Mouse (Mus musculus): ENCODE measurements around the gene Nudc.

The Nudc gene

DNA sequence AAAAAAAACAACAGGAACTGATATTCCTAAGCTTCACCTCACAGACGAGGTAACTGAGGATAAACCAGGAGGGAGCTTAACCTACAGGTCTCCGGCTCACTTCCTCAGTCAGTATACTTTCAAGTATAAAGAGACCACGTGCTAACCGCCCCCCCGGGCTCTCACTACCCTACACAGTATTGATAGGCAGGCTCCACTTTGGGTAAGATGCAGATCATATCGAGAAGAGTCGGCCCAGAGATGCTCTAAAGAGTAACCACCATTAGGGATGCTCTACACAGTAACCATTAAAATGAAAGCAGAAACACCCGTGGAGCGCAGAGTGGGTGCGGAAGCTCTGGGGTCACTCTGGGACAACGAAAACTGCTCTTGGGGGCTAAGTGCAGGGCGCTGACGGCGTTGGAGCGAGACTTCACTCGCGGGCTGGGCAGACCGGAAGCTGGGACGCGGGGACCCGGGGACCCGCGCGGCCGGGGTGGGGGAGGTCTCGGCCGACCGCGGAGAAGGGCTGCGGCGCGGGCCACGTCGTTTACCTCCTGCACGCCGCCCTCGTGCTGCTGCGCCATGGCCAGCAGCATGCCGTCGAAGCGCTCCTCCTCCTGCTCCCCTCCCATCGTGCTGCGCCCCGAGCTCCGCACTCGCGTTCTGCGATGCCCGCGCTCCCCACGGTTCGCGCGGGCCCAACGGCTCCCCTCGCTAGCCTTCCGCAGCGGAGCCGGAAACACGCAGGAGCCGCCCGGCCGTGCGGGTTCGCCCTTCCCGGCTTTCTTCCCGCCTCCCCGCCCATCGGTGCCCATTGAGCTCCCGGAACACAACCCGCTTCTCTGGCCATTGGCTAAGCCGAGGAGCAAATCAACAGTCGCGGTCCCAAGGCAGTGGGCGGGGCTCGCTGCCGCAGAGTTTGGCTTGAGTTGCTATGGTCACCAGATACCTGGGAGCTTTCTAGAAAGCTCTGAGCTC, at the start of gene Nudc:
TSS of gene Nudc (minus strand) at position 725 of the 960 bp plus-strand sequence.
- DNase-seq (ENCODE audit: low spot score), result peak; percentile 99

DNA sequence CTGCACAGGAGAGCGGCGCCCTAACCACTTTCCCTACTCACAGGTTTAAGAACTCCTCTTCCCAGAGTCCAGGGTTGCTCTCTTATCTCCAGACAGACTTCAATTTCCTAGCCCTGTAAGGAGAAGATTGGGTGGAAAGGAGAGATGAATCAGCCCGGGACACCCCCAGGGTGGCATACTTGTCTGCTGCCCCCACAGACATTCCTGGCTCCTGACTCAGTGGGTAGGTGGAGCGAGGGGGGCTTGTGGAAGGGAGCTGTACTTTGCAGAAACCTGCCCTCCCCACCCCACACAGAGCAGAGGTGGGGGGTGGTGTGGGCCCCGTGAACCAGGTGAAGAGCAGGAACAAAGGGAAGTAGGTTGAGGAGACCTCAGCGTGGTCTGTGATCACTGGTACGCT, 49.7 kb upstream of the Nudc start:
- no peak for DNase-seq (ENCODE audit: low spot score)

DNA sequence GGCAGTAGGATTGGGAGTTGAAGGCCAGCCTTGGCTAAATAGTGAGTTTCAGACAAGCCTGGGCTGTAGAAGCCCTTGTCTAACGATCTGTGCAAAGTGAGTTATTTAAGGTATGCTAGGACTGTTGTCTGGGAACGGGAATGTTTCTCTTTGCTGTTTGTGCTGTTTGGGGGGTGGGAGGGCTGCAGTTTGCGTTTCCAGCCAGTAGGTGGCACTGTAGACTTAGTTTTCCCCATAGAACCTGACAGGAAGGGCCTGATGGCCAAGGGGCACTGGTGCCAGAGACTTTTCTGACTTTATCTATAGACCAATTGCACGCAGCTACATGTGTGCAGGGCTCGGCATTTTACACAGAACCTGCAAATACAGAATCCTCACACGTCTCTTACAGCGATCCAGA, 46.8 kb upstream of the Nudc start:
- peak; percentile 88 for DNase-seq (ENCODE audit: low spot score)

DNA sequence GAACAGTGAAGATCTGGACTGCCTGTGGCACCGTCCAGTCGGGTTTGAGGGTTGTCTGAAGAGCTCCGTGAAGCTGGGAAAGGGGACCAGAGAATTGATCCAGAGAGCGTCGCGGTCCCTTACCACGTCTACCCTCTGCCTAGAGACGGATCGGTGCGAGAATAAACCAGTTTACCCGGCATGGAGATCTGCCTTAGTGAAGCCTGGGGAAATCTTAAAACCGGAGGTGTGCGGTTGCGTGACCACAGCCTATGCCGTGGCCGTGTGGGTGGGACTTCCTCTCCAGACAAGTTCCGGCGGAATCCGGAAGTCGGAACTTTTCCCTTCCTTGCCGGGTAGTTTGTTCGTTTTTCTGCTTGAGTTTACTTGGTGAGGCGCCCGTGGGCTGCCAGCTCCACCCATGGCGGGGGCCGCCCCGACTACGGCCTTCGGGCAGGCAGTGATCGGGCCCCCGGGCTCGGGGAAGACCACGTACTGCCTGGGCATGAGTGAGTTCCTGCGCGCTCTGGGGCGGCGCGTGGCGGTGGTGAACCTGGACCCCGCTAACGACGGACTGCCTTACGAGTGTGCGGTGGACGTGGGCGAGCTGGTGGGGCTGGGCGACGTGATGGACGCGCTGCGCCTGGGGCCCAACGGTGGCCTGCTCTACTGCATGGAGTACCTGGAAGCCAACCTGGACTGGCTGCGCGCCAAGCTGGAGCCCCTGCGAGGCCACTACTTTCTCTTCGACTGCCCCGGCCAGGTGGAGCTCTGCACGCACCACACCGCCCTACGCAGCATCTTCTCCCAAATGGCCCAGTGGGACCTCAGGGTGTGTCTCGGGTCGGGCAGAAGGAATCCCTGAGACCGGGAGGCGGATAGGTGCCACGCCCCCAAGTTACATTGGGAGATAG, 38.5 kb upstream of the Nudc start, which contains the start of gene Gpn2:
TSS of gene Gpn2 (plus strand) at position 304 of the 893 bp plus-strand sequence.
- DNase-seq (ENCODE audit: low spot score), result peak; percentile 92

DNA sequence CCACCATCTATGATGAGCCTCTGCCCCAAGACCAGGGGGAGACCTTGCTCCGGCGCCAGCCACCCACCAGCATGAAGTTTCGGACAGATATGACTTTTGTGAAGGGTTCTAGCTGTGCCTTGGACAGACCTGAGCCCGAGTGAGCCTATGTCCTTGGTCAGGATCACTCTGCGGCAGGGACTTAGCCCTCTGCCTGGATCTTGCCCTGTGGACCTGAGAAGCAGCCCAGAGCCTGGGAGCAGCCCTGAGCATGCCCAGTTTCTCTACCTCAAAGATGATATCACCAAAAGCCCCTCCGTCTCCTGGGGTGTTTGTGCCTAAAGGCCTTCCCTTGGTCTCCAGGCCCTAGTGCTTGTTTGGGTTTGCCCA, 37.9 kb upstream of the Nudc start:
- peak; percentile 6 for DNase-seq (ENCODE audit: low spot score)

DNA sequence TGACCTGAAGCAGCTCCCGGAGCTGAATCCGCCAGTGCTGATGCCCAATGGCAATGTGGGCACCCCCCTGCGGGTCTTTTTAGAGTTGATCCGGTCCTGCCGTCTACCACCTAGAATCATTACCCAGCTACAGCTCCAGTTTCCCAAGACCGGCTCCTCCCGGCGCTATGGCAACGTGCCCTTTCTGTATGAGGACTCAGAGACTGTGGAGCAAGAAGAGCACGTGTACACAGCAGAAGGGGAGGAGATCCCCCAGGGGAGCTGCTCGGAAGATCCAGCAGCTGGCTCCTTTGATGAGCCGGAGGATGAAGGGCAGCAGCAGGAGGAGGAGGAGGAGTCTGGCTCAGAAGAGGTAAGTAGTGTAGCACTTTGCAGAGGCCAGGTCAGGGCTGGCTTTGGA, 32.2 kb upstream of the Nudc start:
- DNase-seq (ENCODE audit: low spot score), result no peak

DNA sequence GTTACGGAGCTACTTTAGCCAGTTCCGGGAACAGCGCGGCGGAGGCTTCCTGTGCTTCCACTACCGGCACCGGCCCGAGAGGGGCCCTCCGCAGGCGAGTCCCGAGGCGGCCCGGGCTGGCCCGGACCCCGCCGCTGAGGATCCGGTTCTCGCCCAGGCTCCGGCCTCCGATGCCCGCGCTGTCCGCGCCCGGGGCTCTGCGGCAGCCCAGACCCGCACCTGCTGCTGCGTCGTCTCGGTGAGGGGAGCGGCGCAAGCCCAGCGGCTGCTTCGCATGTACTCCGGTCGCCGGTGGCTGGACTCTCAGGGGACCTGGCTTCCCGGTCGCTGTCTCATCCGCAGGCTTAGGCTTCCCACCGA, 29.0 kb upstream of the Nudc start:
- DNase-seq (ENCODE audit: low spot score), result no peak

DNA sequence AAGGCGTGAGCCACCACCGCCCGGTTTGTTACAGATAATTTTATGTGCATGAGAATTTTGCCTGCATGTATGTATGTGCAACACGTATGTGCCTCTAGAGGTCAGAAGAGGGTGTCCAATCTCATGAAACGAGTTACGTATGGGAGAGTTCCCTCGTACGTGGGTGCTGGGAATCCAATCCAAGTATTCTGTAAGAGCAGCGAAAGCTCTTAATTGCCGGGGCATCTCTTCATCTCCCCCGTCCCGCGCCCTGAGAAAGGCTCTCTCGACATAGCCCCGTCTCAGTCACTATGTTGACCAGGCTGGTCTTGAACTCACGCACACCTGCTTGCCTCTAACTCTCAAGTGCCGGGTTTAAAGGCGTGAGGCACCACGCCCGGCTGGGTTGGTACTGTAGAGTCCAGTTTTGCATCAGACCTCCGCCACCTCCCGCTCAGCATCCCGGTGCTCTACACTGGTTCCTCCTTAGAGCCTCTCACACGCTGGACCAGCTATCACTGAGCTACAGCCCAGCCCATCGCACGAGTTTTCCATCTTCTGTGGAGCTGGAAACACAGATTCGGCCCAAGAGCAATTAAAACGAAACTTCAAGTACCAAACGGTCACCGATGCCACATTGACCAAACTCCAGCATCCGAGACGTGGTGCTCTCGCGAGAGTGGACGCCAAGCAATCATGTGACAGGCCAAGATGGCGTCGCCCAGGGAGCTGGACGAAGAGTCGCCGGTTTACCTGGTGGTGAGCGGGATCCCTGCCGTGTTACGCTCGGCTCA, 28.5 kb upstream of the Nudc start, which contains the start of gene Gpatch3:
TSS of gene Gpatch3 (plus strand) at position 676 of the 773 bp plus-strand sequence.
- DNase-seq (ENCODE audit: low spot score), result peak; percentile 97

DNA sequence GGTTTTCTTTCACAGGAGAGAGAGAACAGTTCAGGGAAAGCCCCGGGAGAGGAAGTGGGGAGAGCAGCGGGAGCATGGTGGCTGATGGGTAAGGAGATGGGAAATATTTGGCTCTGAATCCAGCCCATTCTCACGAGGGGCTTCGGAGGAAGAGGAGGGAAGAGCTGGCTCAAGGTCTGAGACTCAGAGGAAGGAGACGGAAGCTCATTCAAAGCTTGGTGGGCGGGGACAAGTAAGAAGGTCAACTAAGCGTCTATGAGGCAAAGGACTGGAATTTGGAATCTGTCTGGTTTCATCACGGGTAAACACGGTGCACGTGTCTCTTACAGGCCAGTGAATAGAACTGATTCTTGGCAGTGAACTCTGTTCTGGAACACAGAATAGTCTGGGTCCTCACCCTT, 24.3 kb upstream of the Nudc start:
- DNase-seq (ENCODE audit: low spot score), result no peak

DNA sequence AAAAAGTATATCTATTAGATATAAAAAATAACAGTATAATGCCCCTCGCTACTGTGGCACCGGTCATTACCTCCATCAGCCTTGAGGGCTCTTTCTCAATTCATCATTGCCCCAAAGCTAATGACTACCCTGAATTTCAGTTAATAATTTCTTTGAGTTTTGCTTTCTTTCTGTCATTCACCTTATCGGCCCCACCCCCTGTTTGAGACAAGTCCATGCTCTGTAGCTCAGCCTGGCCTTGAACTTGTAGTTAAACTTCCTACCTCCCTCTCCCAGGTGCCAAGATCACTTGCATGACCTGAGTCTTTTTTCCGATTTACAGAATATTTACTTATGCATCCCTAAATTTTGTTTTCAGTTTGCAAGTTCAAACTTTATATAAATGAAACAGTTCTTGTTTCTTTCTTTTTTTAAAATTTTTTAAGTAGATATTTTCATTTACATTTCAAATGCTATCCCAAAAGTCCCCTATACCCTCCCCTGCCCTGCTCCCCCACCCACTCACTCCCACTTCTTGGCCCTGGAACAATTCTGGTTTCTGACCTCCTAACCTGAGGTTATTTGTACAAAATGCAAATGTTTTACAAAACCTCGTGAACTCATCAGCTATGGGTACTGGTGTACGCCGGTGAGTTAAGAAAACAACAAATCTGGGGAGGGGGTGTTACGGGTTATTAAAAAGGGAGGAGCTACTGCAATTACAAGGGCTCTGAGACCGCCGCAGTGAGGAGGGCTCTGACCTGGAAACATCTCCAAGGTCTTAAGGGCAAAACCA, 23.7 kb upstream of the Nudc start:
- DNase-seq (ENCODE audit: low spot score), result no peak

DNA sequence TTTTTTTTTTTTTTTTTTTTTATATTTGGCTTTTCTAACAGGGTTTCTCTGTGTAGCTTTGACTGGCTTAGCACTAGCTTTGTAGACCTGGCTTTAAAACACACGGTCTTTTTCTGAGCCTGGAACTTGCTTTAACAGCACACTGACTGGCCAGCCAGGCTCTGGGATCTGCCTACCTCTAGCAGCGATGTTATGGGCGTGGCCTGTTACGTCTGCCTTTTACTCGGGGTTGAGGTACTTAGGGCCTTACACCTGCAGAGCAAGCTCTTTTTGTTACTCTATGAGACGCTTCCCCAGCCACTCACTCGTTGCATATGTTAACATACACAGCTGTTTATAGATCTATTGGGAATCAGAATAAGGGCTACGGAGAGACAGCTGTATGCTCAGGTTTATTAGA, 21.5 kb upstream of the Nudc start:
- no peak for DNase-seq (ENCODE audit: low spot score)

DNA sequence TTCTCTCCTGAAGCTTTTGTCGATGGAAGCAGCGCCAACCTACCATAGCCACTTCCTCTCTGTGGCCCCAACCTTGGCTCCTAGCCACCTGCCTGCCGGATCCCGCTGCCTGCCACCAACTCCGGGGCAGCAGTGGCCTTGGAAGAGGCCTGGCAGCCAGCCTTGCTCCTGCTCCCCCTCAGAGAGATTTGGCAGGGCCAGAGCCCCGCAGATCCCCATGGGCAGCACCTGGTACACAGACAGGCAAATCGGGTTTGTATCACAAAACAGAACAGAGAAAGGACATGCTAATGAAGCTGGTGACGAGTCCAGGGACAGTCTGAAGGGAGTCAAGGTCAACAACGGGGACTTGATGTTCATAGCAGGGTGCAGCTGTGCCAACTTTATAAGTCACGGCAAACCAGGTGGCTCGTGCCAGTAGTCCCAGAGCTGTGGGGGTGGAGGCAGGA, 17.4 kb upstream of the Nudc start:
- DNase-seq (ENCODE audit: low spot score), result no peak

DNA sequence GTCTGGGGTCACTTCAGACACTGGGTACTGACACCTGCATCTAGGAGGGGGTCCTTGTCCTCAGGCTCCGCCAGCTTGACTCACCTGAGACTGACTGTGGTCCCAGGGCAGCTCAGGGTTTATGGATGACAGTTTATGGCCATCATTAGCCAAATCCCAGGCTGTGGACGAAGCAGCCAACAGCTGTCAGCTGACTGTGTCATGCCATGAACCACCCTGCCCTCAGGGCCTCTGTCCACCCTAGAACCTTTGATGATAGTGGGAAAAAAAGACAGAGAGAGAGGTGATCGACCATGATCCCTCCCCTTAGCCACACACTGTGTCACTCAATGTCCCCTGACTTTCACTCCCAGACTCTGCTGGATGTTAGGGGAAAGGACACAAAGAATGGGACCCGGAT, 15.8 kb upstream of the Nudc start:
- no peak for DNase-seq (ENCODE audit: low spot score)

DNA sequence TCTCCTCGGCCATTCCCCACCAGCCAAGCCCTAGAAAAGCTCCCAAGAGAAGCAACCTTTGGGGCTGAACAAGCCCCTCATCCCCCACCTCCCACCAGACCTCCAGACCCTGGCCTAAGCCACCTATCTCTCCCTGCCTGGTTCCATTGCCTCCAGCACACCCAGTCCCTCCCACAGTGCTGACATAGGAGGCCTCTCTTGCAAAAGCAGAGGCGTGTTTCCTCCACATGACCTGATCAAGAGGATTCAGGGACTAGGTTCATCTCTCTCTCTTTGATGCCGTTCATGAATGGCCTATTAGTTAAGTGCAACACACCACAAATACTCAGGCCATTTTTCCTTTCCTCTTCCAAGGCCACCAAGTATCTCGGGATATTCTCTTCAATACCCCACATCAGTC, 14.1 kb upstream of the Nudc start:
- DNase-seq (ENCODE audit: low spot score), result no peak

DNA sequence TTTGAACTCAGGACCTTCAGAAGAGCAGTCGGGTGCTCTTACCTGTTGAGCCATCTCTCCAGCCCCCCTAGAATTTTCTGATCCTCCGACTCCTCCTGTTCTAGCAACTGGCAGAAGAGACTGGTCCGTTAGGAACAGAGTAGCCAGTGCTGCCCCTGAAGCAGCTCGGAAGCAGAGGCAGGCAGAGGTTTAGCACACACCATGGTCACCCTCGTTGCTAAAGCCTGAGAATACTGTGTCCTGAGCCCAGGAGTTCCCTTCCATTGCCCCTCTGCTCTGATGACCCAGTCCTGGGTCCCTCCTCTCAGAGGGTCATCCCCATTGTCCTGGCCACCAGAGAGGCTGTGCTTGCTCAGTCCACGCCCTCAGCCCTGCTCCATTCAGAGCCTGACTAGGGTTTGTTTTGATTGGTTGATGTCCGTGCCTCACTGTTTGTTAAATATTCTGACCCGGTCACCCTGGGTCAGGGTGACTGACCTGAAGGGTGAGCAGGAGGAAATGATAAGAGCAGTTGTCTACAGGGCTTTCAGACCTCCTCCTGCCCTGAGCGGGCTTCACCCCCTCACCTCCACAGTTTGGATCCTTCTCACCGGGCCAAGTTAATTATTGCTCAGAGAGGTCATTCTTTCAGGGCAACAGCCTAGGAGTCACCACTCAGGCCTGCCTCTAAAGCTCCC, 11.4 kb upstream of the Nudc start:
- DNase-seq (ENCODE audit: low spot score), result peak; percentile 51

DNA sequence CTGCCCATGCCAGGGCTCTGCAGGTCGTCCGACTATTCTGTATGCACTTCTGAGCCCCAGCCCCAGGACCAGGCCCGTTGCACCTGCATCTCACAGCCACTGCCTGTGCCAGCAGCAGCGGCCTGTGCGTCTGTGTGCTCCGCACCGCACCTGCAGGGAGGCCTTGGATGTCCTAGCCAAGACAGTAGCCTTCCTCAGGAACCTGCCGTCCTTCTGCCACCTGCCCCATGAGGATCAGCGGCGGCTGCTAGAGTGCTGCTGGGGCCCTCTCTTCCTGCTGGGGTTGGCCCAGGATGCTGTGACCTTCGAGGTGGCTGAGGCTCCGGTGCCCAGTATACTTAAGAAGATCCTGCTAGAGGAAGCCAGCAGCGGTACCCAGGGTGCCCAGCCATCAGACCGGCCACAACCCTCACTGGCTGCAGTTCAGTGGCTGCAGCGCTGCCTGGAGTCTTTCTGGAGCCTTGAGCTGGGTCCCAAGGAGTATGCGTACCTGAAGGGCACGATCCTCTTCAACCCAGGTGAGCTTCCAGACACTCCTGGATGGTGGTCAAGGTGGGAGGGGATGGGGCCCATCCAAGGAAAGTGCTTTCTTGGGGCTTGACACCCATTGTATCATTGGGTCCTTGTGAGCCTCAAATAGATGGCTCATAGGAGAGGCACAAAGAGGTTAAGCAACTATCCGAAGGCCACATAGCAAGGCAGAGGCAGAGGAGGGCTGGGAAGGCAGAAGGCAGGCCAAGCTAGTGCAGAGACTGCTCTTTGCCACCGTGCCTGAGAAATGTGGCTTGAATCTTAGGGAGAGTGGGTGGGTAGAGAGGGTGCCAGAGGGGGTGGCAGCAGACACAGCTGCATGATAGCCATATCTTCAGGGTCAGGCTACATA, 7.9 kb upstream of the Nudc start:
- no peak for DNase-seq (ENCODE audit: low spot score)

DNA sequence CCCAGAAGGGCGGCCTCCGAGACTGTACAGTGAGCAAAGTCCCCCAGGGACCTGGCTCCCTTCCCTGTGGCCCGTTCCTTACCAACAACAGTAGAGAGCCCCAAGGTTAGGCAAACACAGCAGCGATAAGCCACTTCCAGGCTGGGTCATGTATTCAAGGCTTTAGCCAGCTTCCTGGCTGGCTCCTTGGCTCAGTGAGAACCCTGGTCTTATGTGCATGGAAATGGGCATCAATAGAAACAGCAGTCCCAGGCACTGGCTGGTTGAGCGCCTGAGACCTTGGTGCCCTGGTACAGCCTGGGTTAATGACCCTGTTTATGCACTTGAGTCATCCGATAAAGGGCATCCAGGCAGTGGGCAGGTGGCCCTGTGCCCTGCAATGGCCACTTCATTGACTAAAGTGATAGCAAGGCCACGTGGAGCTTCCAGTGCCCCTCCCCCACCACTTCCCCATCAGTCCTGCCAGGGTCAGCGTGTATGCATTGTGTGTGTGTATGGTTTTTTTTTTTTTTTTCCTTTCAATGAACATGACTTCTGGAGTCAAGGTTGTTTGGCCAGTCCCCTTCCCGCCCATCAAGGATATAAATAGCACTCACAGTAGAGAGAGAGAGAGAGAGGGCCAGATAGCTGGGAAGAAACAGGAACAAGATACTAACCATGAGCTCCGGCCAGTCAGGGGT, 7.1 kb upstream of the Nudc start, which contains the start of gene Nr0b2:
TSS of gene Nr0b2 (plus strand) at position 609 of the 680 bp plus-strand sequence.
- no peak for DNase-seq (ENCODE audit: low spot score)

DNA sequence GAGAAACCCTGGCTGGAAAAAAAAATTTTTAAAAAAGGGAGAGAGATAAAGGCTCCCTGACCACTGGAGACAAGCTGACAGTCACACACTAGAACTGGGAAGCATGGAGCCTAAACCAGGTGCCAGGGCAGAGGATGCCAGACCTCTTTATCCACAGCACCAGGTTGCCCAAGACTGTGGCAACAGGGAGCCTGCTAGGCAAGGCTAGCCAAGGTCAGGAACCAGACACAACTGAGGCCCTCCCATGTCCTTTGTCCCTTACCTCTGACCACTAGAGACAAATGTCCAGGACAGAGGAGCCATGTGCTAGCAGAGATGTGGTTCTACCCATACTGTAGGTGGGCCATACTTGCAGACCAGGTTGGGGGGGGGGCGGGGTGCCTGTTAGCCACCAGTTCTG, 6.2 kb upstream of the Nudc start:
- DNase-seq (ENCODE audit: low spot score), result no peak

DNA sequence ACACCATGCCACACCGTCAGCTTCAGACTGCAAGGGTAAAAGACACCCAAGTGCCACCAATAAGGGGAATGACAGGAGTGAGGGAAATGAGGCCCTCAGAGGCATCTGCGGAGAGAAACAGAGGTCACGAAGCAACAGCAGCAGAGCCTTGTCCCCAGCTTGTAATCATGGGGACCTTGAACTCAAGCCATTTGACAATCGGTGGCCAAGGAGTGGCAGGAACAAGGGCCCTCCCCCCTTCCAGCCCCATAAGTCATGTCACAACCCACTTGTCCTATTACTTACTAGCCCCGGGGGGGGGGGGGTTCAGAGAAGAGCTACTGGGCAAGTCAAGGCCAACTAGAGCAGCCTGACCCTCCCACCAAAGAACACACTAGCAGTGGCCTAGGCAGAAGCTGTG, 9.1 kb downstream of the Nudc start:
- DNase-seq (ENCODE audit: low spot score), result no peak

Data from embryo, embryonic 10.5 days (tissue).